Mouse (Mus musculus) myocyte (in vitro differentiated cells): ENCODE measurements around the gene Patz1. TPM values are rescaled to one million over a fixed set of nuclear protein-coding genes. Genes with fewer than 3 reads are reported as not detected.
A peak's percentile ranks its signal among the peaks of the same experiment; 100 is the strongest.

ENCODE experiments used
- H3K27me3 ChIP-seq: one replicate; pipeline ENCODE4 v1.6.1; 2011; ENCODE audit not compliant: control insufficient read depth, insufficient read depth, insufficient read length
- H3K36me3 ChIP-seq: one replicate; pipeline ENCODE4 v1.6.1; 2011; ENCODE audit not compliant: control insufficient read depth, insufficient read depth
- H3K4me2 ChIP-seq: one replicate; pipeline ENCODE4 v1.6.1; 2011; ENCODE audit warnings: low read depth, control low read depth
- H3K4me3 ChIP-seq: one replicate; pipeline ENCODE4 v1.5.1; 2011; ENCODE audit warnings: mild to moderate bottlenecking, control low read depth, moderate library complexity
- H3K79me2 ChIP-seq: one replicate; pipeline ENCODE4 v1.6.1; 2011; ENCODE audit not compliant: control insufficient read depth, insufficient read depth
- H3ac ChIP-seq: one replicate; pipeline ENCODE4 v1.6.1; 2011; ENCODE audit not compliant: control insufficient read depth, insufficient read length
- CEBPB ChIP-seq: IDR thresholded peaks from 2 replicates; pipeline ENCODE4 v1.6.1; 2011; ENCODE audit warnings: mild to moderate bottlenecking, moderate library complexity; ENCODE audit not compliant: poor library complexity, insufficient read depth, severe bottlenecking
- E2F4 ChIP-seq: IDR thresholded peaks from one replicate; pipeline ENCODE4 v1.6.1; 2011; ENCODE audit warnings: mild to moderate bottlenecking, control low read depth, moderate library complexity; ENCODE audit not compliant: insufficient read depth
- MAX ChIP-seq: IDR thresholded peaks from one replicate; pipeline ENCODE4 v1.6.1; 2011; ENCODE audit warnings: low read depth, mild to moderate bottlenecking, control low read depth
- MYOD1 ChIP-seq, 3 experiments: IDR thresholded peaks; one replicate each; pipeline ENCODE4 v1.6.1; 2011; ENCODE audit warnings: control low read depth in 2 of 3, low read depth in 2 of 3, mild to moderate bottlenecking in 2 of 3, moderate library complexity in 1 of 3; ENCODE audit not compliant: insufficient read length in 2 of 3, control insufficient read depth in 1 of 3
- MYOG ChIP-seq, 3 experiments: IDR thresholded peaks; one replicate each; pipeline ENCODE4 v1.6.1; 2011; ENCODE audit warnings: control low read depth in 2 of 3, low read depth in 2 of 3, mild to moderate bottlenecking in 2 of 3; ENCODE audit not compliant: insufficient read length in 2 of 3, control insufficient read depth in 1 of 3, insufficient read depth in 1 of 3
- POLR2A ChIP-seq: IDR thresholded peaks from one replicate; pipeline ENCODE4 v1.6.1; 2011; ENCODE audit warnings: low read depth, mild to moderate bottlenecking, control low read depth, moderate library complexity; ENCODE audit not compliant: insufficient read length
- POLR2AphosphoS2 ChIP-seq: IDR thresholded peaks from one replicate; pipeline ENCODE4 v1.6.1; 2011; ENCODE audit warnings: low read depth, control low read depth; ENCODE audit not compliant: insufficient read length
- REST ChIP-seq: IDR thresholded peaks from one replicate; pipeline ENCODE4 v1.6.1; 2011; ENCODE audit warnings: mild to moderate bottlenecking, control low read depth, moderate library complexity; ENCODE audit not compliant: insufficient read depth, insufficient read length
- SRF ChIP-seq: IDR thresholded peaks from one replicate; pipeline ENCODE4 v1.6.1; 2011; ENCODE audit warnings: low read depth; ENCODE audit not compliant: control insufficient read depth, insufficient read length
- TCF12 ChIP-seq: IDR thresholded peaks from one replicate; pipeline ENCODE4 v1.6.1; 2011; ENCODE audit warnings: mild to moderate bottlenecking, control low read depth; ENCODE audit not compliant: poor library complexity, insufficient read depth, severe bottlenecking
- TCF3 ChIP-seq: IDR thresholded peaks from one replicate; pipeline ENCODE4 v1.6.1; 2011; ENCODE audit warnings: low read depth, control low read depth; ENCODE audit not compliant: insufficient read length
- USF1 ChIP-seq: IDR thresholded peaks from one replicate; pipeline ENCODE4 v1.6.1; 2011; ENCODE audit warnings: low read depth, mild to moderate bottlenecking, control low read depth, moderate library complexity
- polyA plus RNA-seq: library from polyadenylated mRNA; unstranded; fragments of >200 nt; fragmentation: generic; extraction: Trizol; gene quantifications from one replicate; pipeline ENCODE4 v1.2.1, GENCODE M21; 2012; ENCODE audit warnings: missing spikeins

The Patz1 gene
- polyA plus RNA-seq, 1 experiment: 14.5 TPM

- TF ChIP-seq TCF3: peak; percentile 14
- no peak for TF ChIP-seq E2F4
- TF ChIP-seq MAX: peak; percentile 23
- peak; percentile 86 for TF ChIP-seq POLR2AphosphoS2
- peak in 2 of 3 experiments; percentile 7 to 42 for TF ChIP-seq MYOD1 (IDR thresholded peaks at IDR 0.05; ENCODE audit: control insufficient read depth in 1 of 3, insufficient read length in 2 of 3, low read depth in 2 of 3)
- no peak for TF ChIP-seq SRF
- peak; percentile 92 for TF ChIP-seq POLR2A
- Histone ChIP-seq H3K27me3 (no peaks in the 10 kb centered on the region), H3K79me2 (no peaks in the 10 kb centered on the region), H3ac (no peak overlapping the region), H3K36me3 (no peaks in the 10 kb centered on the region), H3K4me3 (peak overlapping the region; percentile 20), H3K4me2 (peak overlapping the region; percentile 93)
These were observed 43.3 kb downstream of the Patz1 start for GRCm38 (mm10) chr11:3331756-3332642.

- Histone ChIP-seq H3K27me3 (no peaks in the 10 kb centered on the region), H3K4me2 (peak overlapping the region; percentile 93), H3ac (no peak overlapping the region), H3K4me3 (no peak overlapping the region), H3K36me3 (no peaks in the 10 kb centered on the region), H3K79me2 (no peaks in the 10 kb centered on the region)
- TF ChIP-seq USF1 (no peak), CEBPB (no peak), REST (no peak), E2F4 (no peak), TCF12 (no peak), POLR2A (no peak), SRF (no peak), POLR2AphosphoS2 (no peak), MYOG (IDR thresholded peaks at IDR 0.05; ENCODE audit: control insufficient read depth in 1 of 3, insufficient read depth in 1 of 3, insufficient read length in 2 of 3, low read depth in 2 of 3) (no peak), MAX (no peak), MYOD1 (IDR thresholded peaks at IDR 0.05; ENCODE audit: control insufficient read depth in 1 of 3, insufficient read length in 2 of 3, low read depth in 2 of 3) (no peak), TCF3 (no peak)
These were observed 44.5 kb downstream of the Patz1 start for GRCm38 (mm10) chr11:3333111-3333695.

GRCm38 (mm10) chr11:3334141-3334710 is 45.6 kb downstream of the Patz1 start:
- Histone ChIP-seq H3ac (no peak overlapping the region), H3K27me3 (no peaks in the 10 kb centered on the region), H3K4me3 (no peak overlapping the region), H3K79me2 (no peaks in the 10 kb centered on the region), H3K4me2 (no peak overlapping the region), H3K36me3 (no peaks in the 10 kb centered on the region)
- no peak for TF ChIP-seq USF1
- TF ChIP-seq POLR2A: no peak
- no peak for TF ChIP-seq E2F4
- TF ChIP-seq TCF12: no peak
- TF ChIP-seq CEBPB: no peak
- TF ChIP-seq POLR2AphosphoS2: no peak
- TF ChIP-seq MAX: no peak
- no peak for TF ChIP-seq MYOD1 (IDR thresholded peaks at IDR 0.05; ENCODE audit: control insufficient read depth in 1 of 3, insufficient read length in 2 of 3, low read depth in 2 of 3)
- no peak for TF ChIP-seq REST

GRCm38 (mm10) chr11:3334711-3335316 is 46.1 kb downstream of the Patz1 start:
- TF ChIP-seq TCF3: no peak
- no peak for TF ChIP-seq MYOD1 (IDR thresholded peaks at IDR 0.05; ENCODE audit: control insufficient read depth in 1 of 3, insufficient read length in 2 of 3, low read depth in 2 of 3)
- no peak for TF ChIP-seq MYOG (IDR thresholded peaks at IDR 0.05; ENCODE audit: control insufficient read depth in 1 of 3, insufficient read depth in 1 of 3, insufficient read length in 2 of 3, low read depth in 2 of 3)
- TF ChIP-seq POLR2A: no peak
- TF ChIP-seq E2F4: no peak
- no peak for TF ChIP-seq SRF
- TF ChIP-seq POLR2AphosphoS2: no peak
- H3ac ChIP-seq: no peak overlapping the region
- H3K4me3 ChIP-seq: no peak overlapping the region
- no peaks in the 10 kb centered on the region for H3K27me3 ChIP-seq
- H3K4me2 ChIP-seq: no peak overlapping the region
- no peaks in the 10 kb centered on the region for H3K36me3 ChIP-seq
- H3K79me2 ChIP-seq: no peaks in the 10 kb centered on the region
